Mouse (Mus musculus): Measurements from ENCODE around the gene Cdc6. TPM values are rescaled to one million over a fixed set of nuclear protein-coding genes. Genes with fewer than 3 reads are reported as not detected.

The Cdc6 gene
- total and polyA plus RNA-seq, 3 experiments: 56.9 to 104 (median 69.4) TPM

- TF ChIP-seq CHD2 (IDR thresholded peaks at IDR 0.05; ENCODE audit: low read length) (peak; percentile 33; the same call in 1 of the 2 replicates), HCFC1 (IDR thresholded peaks at IDR 0.05; ENCODE audit: low read depth, low read length) (no peak; the same call in 1 of the 2 replicates), E2F4 (IDR thresholded peaks at IDR 0.05; ENCODE audit: borderline replicate concordance, low read depth, low read length) (no peak)
Measured at GRCm38 (mm10) chr11:98925265-98925721, 17.7 kb downstream of the Cdc6 start (continued).

- H3K27me3 ChIP-seq (ENCODE audit: control insufficient read depth in 1 of 2, insufficient read depth in 2 of 2, low read length in 2 of 2): no peaks in the 10 kb centered on the region
- peaks cover 18 to 27% of the 10 kb centered on the region in 2 experiments for H3K4me1 ChIP-seq (ENCODE audit: control insufficient read depth in 1 of 2, insufficient read depth in 2 of 2, low read length in 2 of 2)
- H3K27ac ChIP-seq (ENCODE audit: control insufficient read depth, low read depth, low read length): peak overlapping the region; percentile 14; the same call in 1 of the 2 replicates
- no peak for DNase-seq (ENCODE audit: low read depth, low spot score)
- H3K4me3 ChIP-seq (ENCODE audit: control insufficient read depth in 1 of 2, insufficient read depth in 1 of 2, low read depth in 2 of 2, low read length in 2 of 2): no peak overlapping the region
- H3K79me2 ChIP-seq (ENCODE audit: control insufficient read depth, insufficient read depth, low read length, poor library complexity): no peaks in the 10 kb centered on the region
- TF ChIP-seq MEF2A (IDR thresholded peaks at IDR 0.05; ENCODE audit: extremely low read depth, insufficient replicate concordance, low read depth, low read length, poor library complexity, severe bottlenecking) (no peak), SIN3A (IDR thresholded peaks at IDR 0.05; ENCODE audit: low read length) (no peak), NELFE (IDR thresholded peaks at IDR 0.05; ENCODE audit: low read depth, low read length) (no peak), HCFC1 (IDR thresholded peaks at IDR 0.05; ENCODE audit: low read depth, low read length) (no peak), SMC3 (IDR thresholded peaks at IDR 0.05; ENCODE audit: low read depth, low read length) (no peak), USF2 (IDR thresholded peaks at IDR 0.05; ENCODE audit: borderline replicate concordance in 1 of 2, insufficient read depth in 1 of 2, low read depth in 1 of 2, low read length in 2 of 2) (no peak), ELF1 (IDR thresholded peaks at IDR 0.05; ENCODE audit: low read depth, low read length) (no peak), MAX (IDR thresholded peaks at IDR 0.05; ENCODE audit: low read length) (no peak)
- H3K9ac ChIP-seq (ENCODE audit: control insufficient read depth, low read depth, low read length, poor library complexity, severe bottlenecking): no peak overlapping the region
- no peaks in the 10 kb centered on the region for H3K9me3 ChIP-seq (replicated peaks; ENCODE audit: insufficient read depth, low read length)
- H3K36me3 ChIP-seq (ENCODE audit: control insufficient read depth in 1 of 2, insufficient read depth in 2 of 2, low read length in 2 of 2): peaks cover 1 to 31% of the 10 kb centered on the region in 2 experiments
Measured at GRCm38 (mm10) chr11:98925868-98926311, 18.3 kb downstream of the Cdc6 start.

- H3K36me3 ChIP-seq (ENCODE audit: control insufficient read depth in 1 of 2, insufficient read depth in 2 of 2, low read length in 2 of 2): peaks cover 0 to 31% of the 10 kb centered on the region in 2 experiments
- DNase-seq (ENCODE audit: low read depth, low spot score): no peak
- no peak overlapping the region for H3K4me3 ChIP-seq (ENCODE audit: control insufficient read depth in 1 of 2, insufficient read depth in 1 of 2, low read depth in 2 of 2, low read length in 2 of 2)
- H3K27ac ChIP-seq (ENCODE audit: control insufficient read depth, low read depth, low read length): no peak overlapping the region
- H3K9me3 ChIP-seq (replicated peaks; ENCODE audit: insufficient read depth, low read length): no peaks in the 10 kb centered on the region
- H3K79me2 ChIP-seq (ENCODE audit: control insufficient read depth, insufficient read depth, low read length, poor library complexity): no peaks in the 10 kb centered on the region
- no peaks in the 10 kb centered on the region for H3K27me3 ChIP-seq (ENCODE audit: control insufficient read depth in 1 of 2, insufficient read depth in 2 of 2, low read length in 2 of 2)
- no peak overlapping the region for H3K9ac ChIP-seq (ENCODE audit: control insufficient read depth, low read depth, low read length, poor library complexity, severe bottlenecking)
- no peak for TF ChIP-seq MEF2A (IDR thresholded peaks at IDR 0.05; ENCODE audit: extremely low read depth, insufficient replicate concordance, low read depth, low read length, poor library complexity, severe bottlenecking)
- TF ChIP-seq MXI1 (IDR thresholded peaks at IDR 0.05; ENCODE audit: low read depth, low read length): no peak
- no peak for TF ChIP-seq EP300 (IDR thresholded peaks at IDR 0.05; ENCODE audit: low read depth in 1 of 2, low read length in 2 of 2)
- no peak for TF ChIP-seq RCOR1 (IDR thresholded peaks at IDR 0.05; ENCODE audit: low read depth, low read length)
- no peak for TF ChIP-seq CHD1 (IDR thresholded peaks at IDR 0.05; ENCODE audit: low read depth, low read length)
- peaks cover 18 to 27% of the 10 kb centered on the region in 2 experiments for H3K4me1 ChIP-seq (ENCODE audit: control insufficient read depth in 1 of 2, insufficient read depth in 2 of 2, low read length in 2 of 2)
Measured at GRCm38 (mm10) chr11:98926553-98926952, 19.0 kb downstream of the Cdc6 start.

All from MEL (cell line).